Mouse (Mus musculus) forebrain, embryonic 16.5 days (tissue): ENCODE measurements around the gene Gli3. TPM values are rescaled to one million over a fixed set of nuclear protein-coding genes. Genes with fewer than 3 reads are reported as not detected.

Source experiments
- ATAC-seq: fragments of 200-750 bp; cut with Nextera tagmentation; 2 replicates; pipeline ENCODE4 v1.8.0; 2017; ENCODE audit warnings: mild to moderate bottlenecking, moderate library complexity
- H3K27ac ChIP-seq: fragments of 300-500 bp; sonication (generic); 2 replicates; pipeline ENCODE4 v1.5.1; 2014; ENCODE audit warnings: low read length, control low read depth
- H3K27me3 ChIP-seq: fragments of 300-500 bp; sonication (generic); replicated peaks from 2 replicates; pipeline ENCODE4 v1.6.1; 2014; ENCODE audit warnings: low read length; ENCODE audit not compliant: control insufficient read depth, insufficient read depth
- H3K36me3 ChIP-seq: fragments of 300-500 bp; sonication (generic); 2 replicates; pipeline ENCODE4 v1.6.1; 2014; ENCODE audit not compliant: control insufficient read depth, insufficient read depth
- H3K4me1 ChIP-seq: fragments of 300-500 bp; sonication (generic); replicated peaks from 2 replicates; pipeline ENCODE4 v1.6.1; 2014; ENCODE audit warnings: low read length; ENCODE audit not compliant: control insufficient read depth, insufficient read depth
- H3K4me2 ChIP-seq: fragments of 300-500 bp; sonication (generic); 2 replicates; pipeline ENCODE4 v1.6.1; 2014; ENCODE audit warnings: mild to moderate bottlenecking, low read length, control low read depth
- H3K4me3 ChIP-seq: fragments of 300-500 bp; sonication (generic); replicated peaks from 2 replicates; pipeline ENCODE4 v1.5.1; 2014; ENCODE audit warnings: mild to moderate bottlenecking, low read length, control low read depth
- H3K9ac ChIP-seq: fragments of 300-500 bp; sonication (generic); replicated peaks from 2 replicates; pipeline ENCODE4 v1.6.1; 2014; ENCODE audit warnings: low read depth, low read length, control low read depth
- H3K9me3 ChIP-seq: fragments of 300-500 bp; sonication (generic); 2 replicates; pipeline ENCODE4 v1.6.1; 2016; ENCODE audit warnings: low read length; ENCODE audit not compliant: control insufficient read depth
- WGBS: fragments of 180-500 bp; shearing (Covaris S2); extraction: QIAGEN DNeasy Blood & Tissue Kit; methylation state at CpG from one replicate; pipeline ENCODE4 v1.1.7; 2014; 5-methylcytosine and 5-hydroxymethylcytosine counted together
- polyA plus RNA-seq: library from polyadenylated mRNA; unstranded; fragments of >200 nt; fragmentation: Nextera tagmentation; extraction: Ambion mirVana; gene quantifications from 2 replicates; pipeline ENCODE4 v1.2.1, GENCODE M21; 2015

The Gli3 gene
- polyA plus RNA-seq, 1 experiment from 2014 or later = 10.8 TPM

DNA sequence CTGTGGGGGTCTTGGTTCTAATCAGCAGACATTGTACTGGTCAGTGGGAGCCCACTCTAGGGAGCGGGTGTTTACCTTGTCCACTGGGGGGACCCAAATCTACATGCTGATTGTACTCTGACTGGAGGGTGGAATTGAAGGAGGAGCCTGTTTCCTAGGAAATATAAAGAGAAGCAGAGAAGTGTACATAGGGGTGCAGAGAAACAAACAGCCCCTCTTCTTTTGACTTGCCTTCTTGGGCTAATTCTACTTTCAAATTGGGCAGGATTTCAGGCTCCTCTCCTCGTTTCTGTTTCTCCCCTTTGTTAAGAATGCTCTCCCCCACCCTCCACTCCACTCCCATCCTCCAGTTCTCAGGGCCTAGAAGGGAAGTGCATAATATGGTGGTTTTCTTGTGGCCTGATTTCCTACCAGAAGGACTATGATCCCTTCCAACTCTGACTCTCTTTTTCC, 93.6 kb downstream of the Gli3 start:
- Histone ChIP-seq H3K4me2 (no peak overlapping the region), H3K9ac (no peak overlapping the region), H3K27ac (peak overlapping the region; percentile 3), H3K9me3 (no peaks in the 10 kb centered on the region), H3K4me1 (peaks cover 3% of the 10 kb centered on the region; the same call in 1 of the 2 replicates), H3K4me3 (no peak overlapping the region), H3K36me3 (no peaks in the 10 kb centered on the region), H3K27me3 (no peaks in the 10 kb centered on the region)
- WGBS = 8% methylated on average over 2 of the region's 2 CpGs
- ATAC-seq = peak; percentile 84

DNA sequence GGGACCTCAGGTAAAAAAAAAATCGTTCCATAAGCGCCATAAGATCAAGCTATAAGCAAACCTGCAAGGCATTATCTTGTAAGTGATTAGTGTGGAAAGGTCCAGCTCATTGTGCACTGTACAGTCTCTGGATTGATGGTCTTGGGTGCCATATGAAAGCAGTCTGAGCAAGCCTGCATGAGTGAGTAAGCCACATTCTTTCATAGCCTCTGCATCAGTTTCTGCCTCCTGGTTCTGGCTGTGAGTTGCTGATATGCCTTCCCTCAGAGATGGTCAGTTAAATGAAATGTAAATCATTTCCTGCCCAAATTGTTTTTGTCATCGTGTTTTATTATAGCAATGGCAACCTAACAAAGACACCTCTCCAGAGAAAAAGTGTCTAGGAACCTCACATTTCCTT, 98.4 kb downstream of the Gli3 start:
- H3K4me1 ChIP-seq = peaks cover 3% of the 10 kb centered on the region; the same call in 1 of the 2 replicates
- no peak overlapping the region for H3K9ac ChIP-seq
- no peaks in the 10 kb centered on the region for H3K9me3 ChIP-seq
- ATAC-seq = no peak
- H3K36me3 ChIP-seq = no peaks in the 10 kb centered on the region
- no peak overlapping the region for H3K27ac ChIP-seq
- H3K4me3 ChIP-seq = no peak overlapping the region
- no peak overlapping the region for H3K4me2 ChIP-seq
- 76% methylated on average over 3 of the region's 3 CpGs for WGBS
- no peaks in the 10 kb centered on the region for H3K27me3 ChIP-seq

DNA sequence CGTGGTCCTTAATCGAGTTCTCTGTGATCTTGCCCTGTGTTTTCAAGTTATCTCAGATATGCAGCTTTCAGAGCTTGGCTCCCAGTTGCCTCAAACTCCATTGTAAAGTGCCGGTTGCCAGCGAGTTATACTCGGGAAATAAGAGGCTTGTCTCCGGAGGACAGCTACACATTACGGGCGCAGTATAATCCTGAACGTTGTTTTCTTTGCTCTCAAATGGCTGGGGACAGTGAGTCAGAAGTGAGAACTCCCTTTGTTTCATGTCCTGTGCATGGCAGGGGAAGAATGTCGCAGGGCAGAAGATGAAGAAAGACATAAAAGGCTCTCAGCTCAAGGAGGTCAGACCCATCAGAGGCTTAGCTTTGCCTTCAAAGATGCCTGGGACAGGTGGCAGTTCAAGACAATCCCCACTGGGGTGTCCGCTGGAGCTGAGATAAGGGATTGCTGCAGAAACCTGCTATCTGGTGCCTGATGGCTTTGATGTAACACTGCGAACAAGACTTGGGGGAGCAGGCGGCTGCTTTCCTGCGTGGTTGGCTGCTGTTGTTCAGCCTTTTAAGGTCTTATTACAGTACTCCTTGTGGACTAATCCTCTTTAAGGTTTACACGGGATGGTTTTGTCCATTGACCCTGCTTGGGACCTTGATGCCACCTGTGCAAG, 108.0 kb downstream of the Gli3 start:
- peak overlapping the region; percentile 37 for H3K4me2 ChIP-seq
- H3K9me3 ChIP-seq = no peaks in the 10 kb centered on the region
- H3K9ac ChIP-seq = 0 out of 2 replicates have a peak overlapping the region, but pooled peaks have one; percentile 1
- peak; percentile 62 for ATAC-seq
- H3K27ac ChIP-seq = no peak overlapping the region
- H3K27me3 ChIP-seq = no peaks in the 10 kb centered on the region
- H3K4me3 ChIP-seq = peak overlapping the region; percentile 2; the same call in 1 of the 2 replicates
- no peaks in the 10 kb centered on the region for H3K36me3 ChIP-seq
- WGBS = 26% methylated on average over 15 of the region's 15 CpGs
- peaks cover 9% of the 10 kb centered on the region for H3K4me1 ChIP-seq

DNA sequence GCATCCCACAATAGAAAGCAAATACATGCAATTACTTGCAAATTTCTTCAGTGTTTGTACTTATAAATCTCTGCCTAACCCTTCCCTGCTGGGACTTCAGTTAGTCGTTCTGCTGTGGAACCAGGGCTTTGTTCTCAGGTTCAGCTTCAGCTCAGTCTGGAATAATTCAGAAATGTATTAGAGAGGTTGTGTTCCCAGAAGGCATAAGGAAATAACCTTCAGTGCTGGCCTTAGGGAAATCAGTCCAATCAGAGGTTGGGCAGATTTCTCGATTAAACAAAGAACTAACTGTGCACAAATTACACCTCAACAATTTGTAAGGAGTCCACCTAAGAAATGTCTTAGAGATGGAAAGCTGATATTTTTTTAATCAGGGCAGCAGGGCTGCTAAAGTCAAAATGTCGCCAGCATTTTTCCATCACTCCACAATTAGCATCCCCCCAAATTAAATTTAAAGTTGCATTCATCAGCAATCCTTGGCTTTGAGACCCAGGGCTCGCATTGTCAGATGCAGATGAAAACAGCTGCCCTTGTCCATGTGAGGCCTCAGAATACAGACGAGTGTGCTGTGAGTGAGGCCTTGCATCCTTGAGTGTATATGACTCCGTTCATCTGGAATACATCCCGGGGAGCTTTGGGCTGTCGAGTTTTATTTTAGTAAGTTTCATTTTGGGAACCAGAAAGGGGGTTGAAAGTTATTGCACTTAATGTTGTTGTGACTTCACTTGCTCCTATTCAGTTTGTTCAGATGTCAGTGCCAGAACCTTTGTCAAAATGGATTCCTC, 114.3 kb downstream of the Gli3 start:
- WGBS = 46% methylated on average over 8 of the region's 8 CpGs
- H3K4me3 ChIP-seq = no peak overlapping the region
- H3K9ac ChIP-seq = no peak overlapping the region
- no peak overlapping the region for H3K4me2 ChIP-seq
- H3K9me3 ChIP-seq = no peaks in the 10 kb centered on the region
- no peaks in the 10 kb centered on the region for H3K27me3 ChIP-seq
- peaks cover 5% of the 10 kb centered on the region; the same call in 1 of the 2 replicates for H3K4me1 ChIP-seq
- no peak for ATAC-seq
- H3K36me3 ChIP-seq = no peaks in the 10 kb centered on the region
- 0 out of 2 replicates have a peak overlapping the region, but pooled peaks have one; percentile 10 for H3K27ac ChIP-seq

DNA sequence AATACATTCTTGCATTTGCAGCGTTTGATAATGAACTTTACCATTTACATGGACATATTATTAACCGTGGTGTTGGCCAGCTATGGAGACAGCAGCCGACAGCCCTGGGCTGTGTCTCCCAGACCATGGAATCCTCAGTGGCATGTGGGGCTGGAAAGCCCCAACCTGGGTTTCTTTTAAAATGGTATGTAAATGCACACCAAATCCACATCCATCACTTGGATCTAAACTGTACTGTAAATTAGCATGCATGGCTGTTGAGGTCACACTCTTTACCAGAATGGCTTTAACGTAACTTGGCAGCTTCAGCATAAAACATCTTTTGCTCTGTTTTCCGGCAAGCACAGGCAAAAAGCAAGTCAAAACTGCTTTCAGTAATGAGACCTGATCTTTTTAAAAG, 117.4 kb downstream of the Gli3 start:
- no peak for ATAC-seq
- H3K4me2 ChIP-seq = no peak overlapping the region
- WGBS = 61% methylated on average over 5 of the region's 5 CpGs
- H3K27ac ChIP-seq = no peak overlapping the region
- H3K9me3 ChIP-seq = no peaks in the 10 kb centered on the region
- no peaks in the 10 kb centered on the region for H3K36me3 ChIP-seq
- H3K4me3 ChIP-seq = no peak overlapping the region
- H3K4me1 ChIP-seq = peaks cover 5% of the 10 kb centered on the region; the same call in 1 of the 2 replicates
- no peak overlapping the region for H3K9ac ChIP-seq
- H3K27me3 ChIP-seq = no peaks in the 10 kb centered on the region

DNA sequence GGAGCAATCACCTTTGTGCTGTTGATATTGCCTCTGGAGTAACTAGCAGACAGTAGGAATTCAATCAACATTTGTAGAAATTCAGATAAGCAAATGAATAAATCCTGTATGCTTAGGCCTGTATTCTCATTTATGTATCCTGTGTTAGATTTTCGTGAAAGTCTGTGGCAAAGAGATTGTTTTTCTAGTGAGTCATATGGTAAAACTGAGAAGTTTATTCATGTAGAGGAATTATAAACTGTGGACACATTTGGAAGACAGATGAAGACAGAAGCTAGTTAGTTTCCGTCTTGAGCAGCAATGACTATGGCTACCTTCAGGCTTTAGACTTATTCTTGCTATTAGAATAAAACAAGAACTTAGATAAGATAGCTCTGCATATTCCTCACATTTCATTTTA, 122.9 kb downstream of the Gli3 start:
- H3K36me3 ChIP-seq = no peaks in the 10 kb centered on the region

DNA sequence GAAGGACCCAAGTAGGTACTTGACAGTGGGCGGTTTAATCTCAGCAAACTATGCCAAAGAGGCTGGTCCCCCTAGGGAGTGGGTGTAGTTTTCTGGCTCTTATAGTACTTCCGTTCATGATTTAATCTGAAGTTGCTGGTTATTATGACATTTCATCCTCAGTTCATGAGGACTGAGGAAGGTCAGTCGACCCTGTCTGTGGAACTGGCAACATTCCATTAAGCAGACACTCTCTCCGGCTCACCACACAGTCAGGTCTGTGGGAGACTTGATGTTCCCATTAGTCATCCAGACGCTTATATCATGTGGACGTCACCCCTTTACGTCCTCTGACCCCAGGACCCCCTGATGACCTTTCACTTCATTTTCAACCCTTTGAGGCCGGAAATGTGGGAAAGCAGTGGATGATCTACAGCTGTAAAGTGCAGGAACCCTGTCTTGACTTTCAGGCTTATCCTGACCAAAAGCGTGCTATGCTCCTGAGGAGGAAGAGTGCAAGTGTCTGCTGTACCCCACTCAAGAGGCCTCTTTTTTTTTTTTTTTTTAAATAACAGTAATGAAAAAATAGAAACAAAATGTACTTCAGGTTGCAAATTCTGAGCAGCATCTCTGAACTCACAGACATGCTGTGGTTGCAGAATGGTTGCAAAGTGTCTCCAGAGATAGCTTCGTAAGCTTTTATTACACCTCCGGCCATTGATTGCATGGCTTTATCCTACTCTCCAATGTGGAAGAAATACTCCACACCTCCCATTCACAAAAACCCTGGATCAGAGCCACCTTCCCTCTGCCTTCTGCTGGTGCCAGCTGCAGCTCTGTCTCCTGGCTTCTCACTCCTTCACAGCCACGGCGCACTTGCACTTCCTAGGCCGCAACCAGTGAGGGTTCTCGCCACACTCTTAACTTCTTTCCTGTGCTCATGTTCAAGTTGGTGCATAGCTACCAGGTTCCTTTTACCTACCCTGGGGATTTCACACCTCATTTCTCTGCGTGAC, 125.5 kb downstream of the Gli3 start:
- Histone ChIP-seq H3K27me3 (no peaks in the 10 kb centered on the region), H3K4me1 (peaks cover 9% of the 10 kb centered on the region), H3K36me3 (no peaks in the 10 kb centered on the region), H3K9me3 (no peaks in the 10 kb centered on the region), H3K27ac (no peak overlapping the region), H3K9ac (no peak overlapping the region), H3K4me3 (no peak overlapping the region), H3K4me2 (no peak overlapping the region)
- peak; percentile 75 for ATAC-seq
- WGBS = 61% methylated on average over 16 of the region's 16 CpGs

More for the DNA sequence above, 122.9 kb downstream of the Gli3 start:
- ATAC-seq = no peak
- Histone ChIP-seq H3K27ac (no peak overlapping the region), H3K4me1 (peaks cover 9% of the 10 kb centered on the region), H3K4me3 (no peak overlapping the region), H3K4me2 (no peak overlapping the region), H3K9ac (no peak overlapping the region), H3K9me3 (no peaks in the 10 kb centered on the region), H3K27me3 (no peaks in the 10 kb centered on the region)
- 77% methylated on average over 2 of the region's 2 CpGs for WGBS

DNA sequence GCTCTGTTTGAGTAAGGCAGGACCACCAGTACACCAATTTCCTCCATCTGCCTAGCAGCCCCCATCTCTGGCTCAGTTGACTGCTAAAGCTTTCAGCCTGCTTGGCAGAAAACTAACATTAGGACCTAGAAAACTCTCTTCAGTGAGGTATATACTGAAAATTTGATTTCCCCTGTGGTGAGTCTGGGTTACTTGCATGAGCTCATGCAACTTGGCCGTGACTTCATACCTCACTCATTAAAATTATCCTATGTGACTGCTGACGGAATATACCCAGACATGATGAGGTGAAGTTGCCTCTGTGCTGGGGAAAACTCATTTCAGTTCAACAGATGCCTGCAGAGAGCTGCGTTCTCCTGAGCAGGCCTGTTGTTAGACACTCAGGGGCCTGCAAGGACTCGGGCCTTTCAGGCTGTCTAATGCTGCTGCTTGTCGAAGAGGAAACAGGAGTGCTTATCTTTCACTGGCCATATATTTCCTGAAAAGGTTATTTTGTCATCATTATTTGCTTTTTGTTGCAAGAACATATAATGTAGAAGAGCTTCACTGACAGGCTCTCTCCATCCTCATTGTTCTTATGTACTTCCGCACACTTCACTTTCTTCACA, 127.4 kb downstream of the Gli3 start:
- Histone ChIP-seq H3K9me3 (no peaks in the 10 kb centered on the region), H3K27ac (no peak overlapping the region), H3K36me3 (no peaks in the 10 kb centered on the region), H3K4me1 (peaks cover 9% of the 10 kb centered on the region), H3K27me3 (no peaks in the 10 kb centered on the region), H3K4me3 (no peak overlapping the region), H3K4me2 (no peak overlapping the region), H3K9ac (no peak overlapping the region)
- no peak for ATAC-seq
- WGBS = 82% methylated on average over 6 of the region's 6 CpGs
